Mouse (Mus musculus): Measurements from ENCODE around the gene Plcl2. TPM values are rescaled to one million over a fixed set of nuclear protein-coding genes. Genes with fewer than 3 reads are reported as not detected.
"Not testable (repeated sequence)": the region's sequence is repeated elsewhere in the genome, so short reads cannot be mapped to it uniquely, and the experiment has no call there.

Plcl2 gene
- polyA plus RNA-seq, 1 experiment from 2014 or later, result 10.5 TPM

DNA sequence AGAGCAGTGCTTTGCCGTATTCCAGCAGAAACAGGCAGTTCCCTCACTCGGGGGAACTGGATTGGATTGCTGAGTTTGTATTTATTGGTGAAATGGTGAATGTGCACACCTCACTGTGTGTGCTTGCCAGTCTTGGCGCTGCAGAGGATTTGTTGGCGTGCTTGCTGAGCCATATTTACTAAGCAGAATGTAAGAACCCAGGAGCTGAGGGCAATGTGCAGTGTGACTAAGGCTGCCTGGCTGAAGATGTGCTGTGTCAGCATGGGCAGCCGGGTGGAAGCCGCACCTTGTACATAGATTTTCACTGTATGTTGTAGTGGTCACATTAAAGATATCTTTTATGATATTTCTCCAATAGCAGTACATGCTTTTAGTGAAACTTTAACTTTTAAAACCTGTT is 178.9 kb downstream of the Plcl2 start:
- WGBS, result 80% methylated on average over 6 of the region's 6 CpGs
- H3K9ac ChIP-seq, result no peak overlapping the region

DNA sequence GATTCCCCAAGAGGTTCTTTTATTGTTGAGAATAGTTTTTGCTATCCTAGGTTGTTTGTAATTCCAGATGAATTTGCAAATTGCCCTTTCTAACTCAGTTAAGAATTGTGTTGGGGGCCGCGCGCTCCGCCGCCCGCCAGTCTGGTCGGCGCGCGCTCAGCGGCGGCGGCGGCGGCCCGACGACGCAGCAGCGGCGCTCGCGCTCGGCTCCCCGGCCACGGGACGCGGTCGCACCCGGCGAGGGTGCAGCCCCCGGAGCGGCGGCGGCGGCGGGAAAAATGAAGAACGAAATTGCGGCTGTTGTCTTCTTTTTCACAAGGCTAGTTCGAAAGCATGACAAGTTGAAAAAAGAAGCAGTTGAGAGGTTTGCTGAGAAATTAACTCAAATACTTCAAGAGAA is 189.2 kb downstream of the Plcl2 start:
- not testable (repeated sequence) for H3K9me3 ChIP-seq; H3K27ac ChIP-seq (replicated peaks); H3K36me3 ChIP-seq; H3K4me1 ChIP-seq (replicated peaks); ATAC-seq (ENCODE audit: low FRiP score, low read depth); H3K27me3 ChIP-seq; H3K9ac ChIP-seq
- under 1% methylated on average over 36 of the region's 39 CpGs for WGBS
- peak overlapping the region; percentile 27 for H3K4me3 ChIP-seq
- peak overlapping the region; percentile 57 for H3K4me2 ChIP-seq

More for the DNA sequence above, 178.9 kb downstream of the Plcl2 start:
- Histone ChIP-seq H3K4me3 (no peak overlapping the region), H3K27ac (replicated peaks) (no peak overlapping the region), H3K4me2 (no peak overlapping the region), H3K27me3 (no peaks in the 10 kb centered on the region), H3K36me3 (no peaks in the 10 kb centered on the region; the same call in 1 of the 2 replicates), H3K9me3 (no peaks in the 10 kb centered on the region), H3K4me1 (replicated peaks) (no peaks in the 10 kb centered on the region)
- ATAC-seq (ENCODE audit: low FRiP score, low read depth), result no peak

DNA sequence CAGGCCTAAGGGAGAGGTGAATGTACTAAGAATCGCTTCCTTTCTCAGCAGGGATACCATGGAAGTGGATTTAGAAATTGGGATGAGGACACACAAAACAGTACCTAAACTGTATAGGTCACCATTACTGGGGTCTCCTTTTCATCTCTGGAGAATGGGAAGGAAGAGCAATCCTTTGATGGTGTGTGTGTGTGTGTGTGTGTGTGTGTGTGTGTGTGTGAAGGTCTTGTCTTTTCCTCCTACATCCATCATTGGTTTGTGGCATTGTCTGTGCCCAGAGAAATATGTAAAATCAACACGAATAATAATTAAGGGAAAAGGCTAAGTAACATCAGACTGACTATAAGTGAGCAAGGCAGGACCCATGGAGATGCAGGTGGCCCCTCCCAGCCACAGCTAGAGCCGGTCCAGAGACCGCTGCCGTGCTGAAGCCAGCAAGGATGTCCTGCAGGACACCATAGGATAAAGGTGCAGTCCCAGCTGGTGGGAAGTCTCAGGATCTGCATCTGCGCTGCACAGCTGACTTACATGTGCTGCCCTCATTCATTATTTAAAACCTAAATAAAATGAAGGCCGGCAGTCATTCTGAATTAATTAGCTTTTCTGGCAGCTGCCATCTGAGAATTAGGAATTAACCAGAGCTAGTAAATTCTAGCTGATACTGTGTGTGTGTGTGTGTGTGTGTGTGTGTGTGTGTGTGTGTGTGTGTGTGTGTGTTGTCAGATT is 201.5 kb downstream of the Plcl2 start:
- Histone ChIP-seq H3K4me1 (replicated peaks) (no peaks in the 10 kb centered on the region), H3K27me3 (no peaks in the 10 kb centered on the region), H3K9ac (no peak overlapping the region), H3K36me3 (no peaks in the 10 kb centered on the region), H3K9me3 (no peaks in the 10 kb centered on the region), H3K27ac (replicated peaks) (no peak overlapping the region), H3K4me3 (no peak overlapping the region), H3K4me2 (no peak overlapping the region)
- 37% methylated on average over 7 of the region's 7 CpGs for WGBS
- peak; percentile 65; the same call in 1 of the 2 replicates for ATAC-seq (ENCODE audit: low FRiP score, low read depth)

DNA sequence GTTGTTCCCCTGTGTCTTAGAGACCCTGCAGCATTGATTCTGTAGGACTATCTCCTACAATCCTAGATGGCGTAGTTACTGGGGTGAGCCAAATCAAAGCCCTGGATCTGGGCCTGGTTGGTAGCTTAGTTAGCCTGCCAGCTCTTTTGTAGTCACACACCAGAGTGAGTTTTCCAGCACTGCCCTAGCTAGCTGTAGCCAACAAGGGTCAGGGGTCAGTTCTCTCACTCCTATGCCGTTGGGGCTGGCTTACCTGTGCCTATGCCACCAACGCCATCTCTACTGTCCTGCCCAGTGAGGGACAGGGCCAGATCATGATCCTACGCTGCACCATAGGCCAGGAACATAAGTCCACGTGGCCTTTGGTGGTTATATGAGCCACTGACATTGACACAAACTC is 208.4 kb downstream of the Plcl2 start:
- no peaks in the 10 kb centered on the region for H3K27me3 ChIP-seq
- no peak for ATAC-seq (ENCODE audit: low FRiP score, low read depth)
- H3K27ac ChIP-seq (replicated peaks), result no peak overlapping the region
- H3K9ac ChIP-seq, result no peak overlapping the region
- H3K4me1 ChIP-seq (replicated peaks), result no peaks in the 10 kb centered on the region
- H3K4me2 ChIP-seq, result no peak overlapping the region
- H3K36me3 ChIP-seq, result no peaks in the 10 kb centered on the region
- 89% methylated on average over 5 of the region's 5 CpGs for whole genome bisulfite sequencing
- no peak overlapping the region for H3K4me3 ChIP-seq
- no peaks in the 10 kb centered on the region; the same call in 1 of the 2 replicates for H3K9me3 ChIP-seq

DNA sequence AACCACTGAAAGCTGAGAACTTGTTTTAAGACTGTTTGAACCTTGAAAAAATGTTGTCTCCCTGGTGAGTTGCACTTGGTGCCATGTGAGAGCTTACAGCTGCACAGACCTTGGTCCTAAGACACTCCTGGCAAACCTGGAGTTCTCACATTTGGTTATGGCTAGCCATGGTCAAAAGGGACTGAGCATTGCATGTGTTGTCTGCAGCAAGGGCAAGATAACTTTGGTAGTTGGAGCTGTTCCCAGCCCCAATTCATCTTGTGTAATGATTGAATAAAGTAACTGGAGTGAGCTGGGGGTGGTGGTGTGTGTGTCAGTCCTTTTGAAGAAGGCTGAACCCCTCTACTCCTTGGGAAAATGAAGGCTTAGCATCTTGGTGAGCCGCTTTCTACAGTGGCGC is 215.2 kb downstream of the Plcl2 start:
- Histone ChIP-seq H3K9ac (no peak overlapping the region), H3K27ac (replicated peaks) (no peak overlapping the region), H3K27me3 (no peaks in the 10 kb centered on the region), H3K4me1 (replicated peaks) (no peaks in the 10 kb centered on the region), H3K9me3 (no peaks in the 10 kb centered on the region), H3K4me2 (no peak overlapping the region), H3K4me3 (no peak overlapping the region), H3K36me3 (no peaks in the 10 kb centered on the region)
- WGBS, result 62% methylated on average over 2 of the region's 2 CpGs
- no peak for ATAC-seq (ENCODE audit: low FRiP score, low read depth)

DNA sequence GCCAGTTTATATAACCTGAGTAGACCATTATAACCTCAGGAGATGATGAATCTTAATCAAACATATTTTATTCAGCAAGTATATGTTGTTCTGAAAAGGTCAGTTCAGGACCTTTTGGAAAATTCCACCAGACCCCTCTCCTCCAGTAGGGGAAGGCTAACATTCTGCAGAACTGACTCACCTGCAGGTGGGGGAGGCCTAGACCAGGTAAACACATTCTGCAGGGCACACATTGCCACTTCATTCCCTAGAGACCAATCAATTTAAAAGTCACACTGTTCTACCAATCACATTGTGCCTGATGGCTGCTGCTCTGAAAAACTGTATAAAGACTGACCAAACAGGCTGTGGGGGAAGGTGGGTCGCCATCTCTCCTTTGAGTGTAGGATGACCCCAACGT is 217.1 kb downstream of the Plcl2 start:
- Histone ChIP-seq H3K4me1 (replicated peaks) (no peaks in the 10 kb centered on the region), H3K9ac (no peak overlapping the region), H3K27ac (replicated peaks) (no peak overlapping the region), H3K27me3 (no peaks in the 10 kb centered on the region), H3K4me2 (no peak overlapping the region), H3K36me3 (no peaks in the 10 kb centered on the region), H3K9me3 (no peaks in the 10 kb centered on the region), H3K4me3 (no peak overlapping the region)
- 88% methylated on average over 2 of the region's 2 CpGs for WGBS
- no peak for ATAC-seq (ENCODE audit: low FRiP score, low read depth)

DNA sequence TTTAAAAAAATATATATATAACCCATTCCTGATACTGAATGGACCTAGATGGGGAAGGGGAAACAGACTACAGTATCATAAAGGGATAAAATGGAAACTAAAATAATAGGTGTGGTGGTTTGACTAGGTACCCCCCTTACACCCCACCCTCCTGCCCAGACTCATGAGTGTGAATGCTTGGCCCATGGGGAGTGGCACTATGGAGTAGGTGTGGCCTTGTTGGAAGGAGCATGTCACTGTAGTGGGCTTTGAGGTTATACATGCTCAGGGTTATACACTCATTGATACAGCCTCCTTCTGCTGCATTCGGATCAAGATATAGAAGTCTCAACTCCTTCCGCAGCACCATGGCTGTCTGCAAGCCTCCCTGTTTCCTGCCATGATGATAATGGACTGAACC is 219.8 kb downstream of the Plcl2 start:
- H3K4me1 ChIP-seq (replicated peaks), result no peaks in the 10 kb centered on the region
- H3K4me3 ChIP-seq, result no peak overlapping the region
- no peaks in the 10 kb centered on the region for H3K36me3 ChIP-seq
- H3K9me3 ChIP-seq, result no peaks in the 10 kb centered on the region
- WGBS, result 96% methylated on average over 2 of the region's 2 CpGs
- H3K9ac ChIP-seq, result no peak overlapping the region
- H3K27ac ChIP-seq (replicated peaks), result no peak overlapping the region
- H3K4me2 ChIP-seq, result no peak overlapping the region
- no peak for ATAC-seq (ENCODE audit: low FRiP score, low read depth)
- H3K27me3 ChIP-seq, result no peaks in the 10 kb centered on the region

DNA sequence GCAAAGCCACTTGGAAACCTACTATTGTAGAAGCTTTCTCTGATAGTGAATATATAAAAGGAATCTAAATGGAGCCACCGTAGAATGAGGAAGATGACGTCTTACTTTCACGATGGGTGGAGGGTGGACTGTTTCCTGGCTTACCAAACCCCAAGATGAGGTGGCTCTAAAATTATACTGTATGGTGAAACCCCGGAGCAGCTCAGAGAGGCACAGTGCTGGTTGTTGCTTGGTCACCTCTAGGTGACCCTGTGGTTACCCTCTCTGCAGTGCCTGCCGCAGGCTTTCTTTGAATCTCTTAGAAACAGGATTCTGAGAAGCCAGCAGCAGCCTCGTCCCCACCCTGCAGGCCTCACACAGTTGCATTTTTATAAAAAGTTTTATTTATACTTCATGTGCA is 220.4 kb downstream of the Plcl2 start:
- 89% methylated on average over 6 of the region's 6 CpGs for WGBS
- no peak for ATAC-seq (ENCODE audit: low FRiP score, low read depth)
- Histone ChIP-seq H3K9ac (no peak overlapping the region), H3K4me3 (no peak overlapping the region), H3K27me3 (no peaks in the 10 kb centered on the region), H3K4me1 (replicated peaks) (no peaks in the 10 kb centered on the region), H3K36me3 (no peaks in the 10 kb centered on the region), H3K27ac (replicated peaks) (no peak overlapping the region), H3K4me2 (no peak overlapping the region), H3K9me3 (no peaks in the 10 kb centered on the region)

DNA sequence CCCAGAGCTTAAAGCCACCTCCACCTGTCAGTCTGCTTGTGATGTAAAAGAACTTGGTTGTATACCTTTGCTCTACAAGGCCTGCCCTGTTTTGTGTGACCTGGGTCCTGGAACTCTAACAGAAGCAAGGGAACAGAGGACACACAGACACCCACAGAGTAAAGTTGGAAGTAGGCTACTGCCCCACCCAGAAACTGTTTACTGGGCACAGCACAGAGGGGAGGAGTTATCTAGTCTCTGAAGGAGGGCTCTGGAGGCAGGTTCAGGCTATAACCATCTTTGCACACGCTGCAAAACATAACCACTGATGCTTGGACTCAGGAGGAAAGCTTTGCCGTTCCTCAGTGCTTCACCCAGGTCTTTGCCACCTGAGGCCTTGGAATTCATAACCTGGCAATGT is 221.7 kb downstream of the Plcl2 start:
- WGBS, result 91% methylated on average over 2 of the region's 2 CpGs
- H3K36me3 ChIP-seq, result no peaks in the 10 kb centered on the region
- ATAC-seq (ENCODE audit: low FRiP score, low read depth), result no peak
- H3K27ac ChIP-seq (replicated peaks), result no peak overlapping the region
- H3K9me3 ChIP-seq, result no peaks in the 10 kb centered on the region
- H3K4me3 ChIP-seq, result no peak overlapping the region
- H3K4me1 ChIP-seq (replicated peaks), result no peaks in the 10 kb centered on the region
- H3K4me2 ChIP-seq, result no peak overlapping the region
- no peak overlapping the region for H3K9ac ChIP-seq
- H3K27me3 ChIP-seq, result no peaks in the 10 kb centered on the region

DNA sequence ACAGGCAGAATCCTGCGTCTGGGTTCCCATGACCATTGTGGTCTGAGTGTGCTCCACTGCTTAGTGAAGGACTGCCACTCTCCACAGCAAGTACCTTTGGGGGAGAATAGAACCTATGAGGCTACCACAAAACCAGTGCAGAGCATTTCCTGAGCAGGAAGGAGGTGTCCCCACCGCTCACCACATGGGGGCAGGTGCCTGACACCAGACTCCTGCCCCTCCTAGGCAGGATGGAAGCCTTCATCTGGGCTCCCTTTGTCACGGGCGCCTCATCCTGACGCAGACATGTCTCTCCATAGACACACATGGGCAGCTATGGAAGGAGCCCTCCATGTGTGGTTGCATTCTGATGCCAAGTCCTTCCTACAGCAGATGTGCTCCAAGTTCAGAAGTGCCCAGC is 222.7 kb downstream of the Plcl2 start:
- no peaks in the 10 kb centered on the region for H3K27me3 ChIP-seq
- 92% methylated on average over 5 of the region's 5 CpGs for WGBS
- no peaks in the 10 kb centered on the region for H3K36me3 ChIP-seq
- H3K27ac ChIP-seq (replicated peaks), result no peak overlapping the region
- no peaks in the 10 kb centered on the region for H3K9me3 ChIP-seq
- ATAC-seq (ENCODE audit: low FRiP score, low read depth), result no peak
- H3K4me2 ChIP-seq, result no peak overlapping the region
- no peaks in the 10 kb centered on the region for H3K4me1 ChIP-seq (replicated peaks)
- no peak overlapping the region for H3K9ac ChIP-seq
- H3K4me3 ChIP-seq, result no peak overlapping the region

DNA sequence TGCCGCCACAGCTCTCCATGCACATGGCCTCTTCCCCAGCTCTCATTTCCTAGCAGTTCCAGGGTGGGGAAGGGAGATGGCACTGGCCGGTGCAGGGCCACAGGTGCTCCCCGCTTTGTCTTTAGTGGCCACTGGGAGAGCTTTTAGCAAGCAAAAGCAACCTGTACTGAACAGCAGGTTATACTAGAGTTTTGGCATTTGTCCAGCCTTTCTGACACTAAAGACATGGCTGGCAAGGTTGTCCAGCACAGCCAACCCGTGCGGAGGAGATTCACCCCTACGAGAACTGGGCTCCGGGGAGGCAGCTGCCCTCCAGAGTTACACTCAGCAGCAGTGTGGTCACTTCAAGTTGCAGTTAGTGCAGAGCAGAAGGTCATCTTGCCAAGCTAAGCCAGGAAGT is 224.2 kb downstream of the Plcl2 start:
- ATAC-seq (ENCODE audit: low FRiP score, low read depth), result no peak
- no peaks in the 10 kb centered on the region for H3K9me3 ChIP-seq
- H3K27me3 ChIP-seq, result no peaks in the 10 kb centered on the region
- no peaks in the 10 kb centered on the region for H3K36me3 ChIP-seq
- H3K9ac ChIP-seq, result no peak overlapping the region
- no peak overlapping the region for H3K27ac ChIP-seq (replicated peaks)
- H3K4me3 ChIP-seq, result no peak overlapping the region
- no peak overlapping the region for H3K4me2 ChIP-seq
- WGBS, result 91% methylated on average over 7 of the region's 7 CpGs
- H3K4me1 ChIP-seq (replicated peaks), result no peaks in the 10 kb centered on the region

DNA sequence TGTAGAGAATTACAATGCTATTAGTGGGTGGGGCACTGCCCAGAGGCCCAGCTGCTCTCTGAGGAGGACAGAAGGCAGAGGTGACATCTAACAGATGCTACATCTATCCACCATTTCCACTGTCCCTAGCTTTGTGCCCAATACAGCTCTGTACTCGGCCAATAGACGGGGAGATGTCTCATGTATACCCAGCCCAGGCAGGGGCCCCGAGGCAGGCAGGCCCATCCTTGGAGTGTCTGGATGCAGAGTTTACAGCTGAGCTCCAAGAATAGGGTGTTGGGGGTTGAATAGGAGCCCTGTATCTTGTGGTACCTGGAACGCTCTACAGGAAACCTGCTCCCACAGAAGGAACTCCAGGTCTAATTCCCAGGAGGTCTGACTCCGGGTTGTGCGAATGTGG is 225.6 kb downstream of the Plcl2 start:
- 79% methylated on average over 6 of the region's 6 CpGs for WGBS
- Histone ChIP-seq H3K27me3 (no peaks in the 10 kb centered on the region), H3K4me2 (no peak overlapping the region), H3K9ac (no peak overlapping the region), H3K27ac (replicated peaks) (no peak overlapping the region), H3K36me3 (no peaks in the 10 kb centered on the region), H3K4me1 (replicated peaks) (no peaks in the 10 kb centered on the region), H3K9me3 (no peaks in the 10 kb centered on the region), H3K4me3 (no peak overlapping the region)
- no peak for ATAC-seq (ENCODE audit: low FRiP score, low read depth)

DNA sequence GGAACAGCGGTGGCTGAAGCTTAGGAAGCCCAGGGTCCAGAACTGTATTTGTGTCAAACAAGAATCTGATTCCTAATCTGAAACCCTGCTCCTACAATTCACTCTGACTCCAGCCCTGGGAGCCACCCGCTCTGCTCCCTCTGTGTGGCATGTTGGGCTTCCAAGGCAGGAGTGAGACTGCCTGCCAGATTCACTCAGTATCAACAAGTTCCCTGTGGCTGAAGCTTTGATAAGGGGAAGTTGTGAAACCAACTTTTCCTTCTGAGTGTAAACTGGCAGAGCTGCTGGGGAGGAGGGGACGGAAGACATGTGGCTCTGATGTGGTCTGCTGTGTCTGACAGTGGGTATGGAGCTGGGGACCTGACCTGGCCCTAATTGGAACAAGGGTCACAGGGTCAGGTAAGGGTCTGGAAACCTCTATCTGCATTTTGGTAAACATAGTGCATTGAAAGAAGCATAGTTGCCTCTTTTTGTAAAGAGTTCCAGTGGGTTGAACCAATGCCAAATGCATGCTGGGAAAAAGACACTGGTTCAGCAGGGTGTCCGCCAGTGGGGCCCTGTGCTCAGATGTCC is 226.3 kb downstream of the Plcl2 start:
- no peak overlapping the region for H3K4me3 ChIP-seq
- no peak overlapping the region for H3K4me2 ChIP-seq
- 87% methylated on average over 4 of the region's 4 CpGs for WGBS
- no peak for ATAC-seq (ENCODE audit: low FRiP score, low read depth)
- no peaks in the 10 kb centered on the region for H3K27me3 ChIP-seq
- H3K9me3 ChIP-seq, result no peaks in the 10 kb centered on the region
- no peaks in the 10 kb centered on the region for H3K36me3 ChIP-seq
- no peak overlapping the region; the same call in 1 of the 2 replicates for H3K27ac ChIP-seq (replicated peaks)
- no peak overlapping the region for H3K9ac ChIP-seq
- no peaks in the 10 kb centered on the region for H3K4me1 ChIP-seq (replicated peaks)
